Mouse (Mus musculus): ENCODE measurements at regions not wholly inside any gene's neighbourhood (a gene's known extent, or its start where the extent isn't known, plus 50 kb on each side); places are given as distances from the start of the nearest gene placed in this dataset.

- no peak for DNase-seq (ENCODE audit: low spot score in 2 of 2)
These were observed 205.6 kb upstream of the Bcor start for GRCm38 (mm10) chrX:12365582-12366323.

- no peak for DNase-seq (ENCODE audit: low spot score in 2 of 2)
These were observed 206.6 kb upstream of the Bcor start for GRCm38 (mm10) chrX:12366801-12367200.

GRCm38 (mm10) chrX:12373670-12374069 is 213.5 kb upstream of the Bcor start:
- no peak for DNase-seq (ENCODE audit: low spot score in 2 of 2)

- DNase-seq (ENCODE audit: low spot score in 2 of 2): no peak
These were observed 211.8 kb upstream of the Atp6ap2 start for GRCm38 (mm10) chrX:12375796-12376195.

- DNase-seq (ENCODE audit: low spot score in 2 of 2): no peak
These were observed 211.2 kb upstream of the Atp6ap2 start for GRCm38 (mm10) chrX:12376238-12376980.

- no peak for DNase-seq (ENCODE audit: low spot score in 2 of 2)
These were observed 210.2 kb upstream of the Atp6ap2 start for GRCm38 (mm10) chrX:12377441-12377840.

- peak in 1 of 2 experiments; percentile 16 for DNase-seq (ENCODE audit: low spot score in 2 of 2)
These were observed 195.3 kb upstream of the Atp6ap2 start for GRCm38 (mm10) chrX:12392145-12392825.

- DNase-seq (ENCODE audit: low spot score in 2 of 2): no peak
These were observed 178.3 kb upstream of the Atp6ap2 start for GRCm38 (mm10) chrX:12409319-12409718.

- no peak for DNase-seq (ENCODE audit: low spot score in 2 of 2)
These were observed 162.0 kb upstream of the Atp6ap2 start for GRCm38 (mm10) chrX:12425566-12425965.

- DNase-seq (ENCODE audit: low spot score in 2 of 2): no peak
These were observed 160.9 kb upstream of the Atp6ap2 start for GRCm38 (mm10) chrX:12426664-12427063.

GRCm38 (mm10) chrX:12432289-12432688 is 155.3 kb upstream of the Atp6ap2 start:
- DNase-seq (ENCODE audit: low spot score in 2 of 2): no peak

GRCm38 (mm10) chrX:12435656-12436055 is 151.9 kb upstream of the Atp6ap2 start:
- DNase-seq (ENCODE audit: low spot score in 2 of 2): no peak

GRCm38 (mm10) chrX:12436106-12436505 is 151.5 kb upstream of the Atp6ap2 start:
- DNase-seq (ENCODE audit: low spot score in 2 of 2): no peak

- peak in 1 of 2 experiments; percentile 2 for DNase-seq (ENCODE audit: low spot score in 2 of 2)
These were observed 148.2 kb upstream of the Atp6ap2 start for GRCm38 (mm10) chrX:12439447-12439846.

- no peak for DNase-seq (ENCODE audit: low spot score in 2 of 2)
These were observed 143.8 kb upstream of the Atp6ap2 start for GRCm38 (mm10) chrX:12443794-12444193.

- no peak for DNase-seq (ENCODE audit: low spot score in 2 of 2)
These were observed 142.5 kb upstream of the Atp6ap2 start for GRCm38 (mm10) chrX:12445093-12445492.

- DNase-seq (ENCODE audit: low spot score in 2 of 2): no peak
These were observed 139.6 kb upstream of the Atp6ap2 start for GRCm38 (mm10) chrX:12447962-12448361.

- no peak for DNase-seq (ENCODE audit: low spot score in 2 of 2)
These were observed 137.9 kb upstream of the Atp6ap2 start for GRCm38 (mm10) chrX:12449688-12450087.

- DNase-seq (ENCODE audit: low spot score in 2 of 2): no peak
These were observed 134.4 kb upstream of the Atp6ap2 start for GRCm38 (mm10) chrX:12452979-12453769.

GRCm38 (mm10) chrX:12461657-12462056 is 125.9 kb upstream of the Atp6ap2 start:
- no peak for DNase-seq (ENCODE audit: low spot score in 2 of 2)

GRCm38 (mm10) chrX:12462936-12463647 is 124.5 kb upstream of the Atp6ap2 start:
- DNase-seq (ENCODE audit: low spot score in 2 of 2): no peak

All from layer of hippocampus, adult 18-20 months (tissue).